Mouse (Mus musculus) hindbrain, embryonic 10.5 days (tissue): ENCODE data around the gene Vmn1r173. TPM values are rescaled to one million over a fixed set of nuclear protein-coding genes. Genes with fewer than 3 reads are reported as not detected.
"Not testable (repeated sequence)": the region's sequence is repeated elsewhere in the genome, so short reads cannot be mapped to it uniquely, and the experiment has no call there.

Experiments used
- DNase-seq: peaks from one replicate; pipeline ENCODE4 v3.0.0-alpha.2; 2017; ENCODE audit warnings: low spot score
- H3K27ac ChIP-seq: fragments of 300-500 bp; sonication (generic); 2 replicates; pipeline ENCODE4 v1.5.1; 2016; ENCODE audit warnings: mild to moderate bottlenecking, moderate library complexity
- H3K27me3 ChIP-seq: fragments of 300-500 bp; sonication (generic); 2 replicates; pipeline ENCODE4 v1.6.1; 2016; ENCODE audit warnings: mild to moderate bottlenecking; ENCODE audit not compliant: poor library complexity, insufficient read depth, severe bottlenecking
- H3K36me3 ChIP-seq: fragments of 300-500 bp; sonication (generic); 2 replicates; pipeline ENCODE4 v1.6.1; 2016; ENCODE audit warnings: mild to moderate bottlenecking, moderate library complexity
- H3K4me1 ChIP-seq: fragments of 300-500 bp; sonication (generic); replicated peaks from 2 replicates; pipeline ENCODE4 v1.6.1; 2016; ENCODE audit warnings: mild to moderate bottlenecking
- H3K4me3 ChIP-seq: fragments of 300-500 bp; sonication (generic); 2 replicates; pipeline ENCODE4 v1.5.1; 2016; ENCODE audit warnings: mild to moderate bottlenecking, moderate library complexity
- H3K9me3 ChIP-seq: fragments of 300-500 bp; sonication (generic); 2 replicates; pipeline ENCODE4 v1.6.1; 2016; ENCODE audit warnings: mild to moderate bottlenecking, moderate library complexity
- WGBS: fragments of 180-500 bp; shearing (Covaris S2); methylation state at CpG from one replicate; pipeline ENCODE4 v1.1.7; 2016; 5-methylcytosine and 5-hydroxymethylcytosine counted together
- polyA plus RNA-seq: library from polyadenylated mRNA; unstranded; fragments of >200 nt; fragmentation: Nextera tagmentation; extraction: Ambion mirVana; gene quantifications from 2 replicates; pipeline ENCODE4 v1.2.1, GENCODE M21; 2016

Gene Vmn1r173
- not detected in 2 replicates for polyA plus RNA-seq

GRCm38 (mm10) chr7:23700403-23700802 is at the start of gene Vmn1r173:
TSS of gene Vmn1r173 (plus strand) at chr7:23700703.
- WGBS = 57% methylated on average over 1 of the region's 1 CpGs
- not testable (repeated sequence) for H3K4me1 ChIP-seq, H3K9me3 ChIP-seq, H3K36me3 ChIP-seq, DNase-seq, H3K27ac ChIP-seq, H3K27me3 ChIP-seq, H3K4me3 ChIP-seq

DNA sequence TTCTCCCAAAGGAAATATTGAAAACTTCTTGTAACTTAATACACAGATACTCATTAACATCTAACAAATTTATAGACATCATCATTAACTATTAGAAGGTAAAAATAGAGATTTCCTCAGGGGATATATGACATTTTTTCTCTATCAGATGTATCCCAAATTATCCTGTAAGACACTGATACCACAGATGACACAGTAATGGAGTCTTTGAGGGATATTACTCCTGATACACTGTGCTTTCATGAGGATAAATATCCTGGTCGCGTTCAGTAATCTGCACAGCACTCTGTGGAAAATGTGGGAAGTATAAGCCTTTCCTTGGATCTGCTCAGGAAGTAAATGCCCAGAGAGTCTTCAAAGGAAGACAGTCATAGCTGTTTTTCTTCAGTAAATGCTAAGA is 42.5 kb upstream of the Vmn1r173 start, which contains the start of gene Vmn1r172:
Gene Vmn1r172 (plus strand): TSS at position 301 of the 400 bp plus-strand sequence.
- Histone ChIP-seq H3K27ac (no peak within 1 kb of the TSS), H3K4me3 (no peak within 1 kb of the TSS), H3K4me1 (no peaks in the 10 kb centered on the region), H3K36me3 (no peaks in the 10 kb centered on the region), H3K9me3 (peaks cover 19% of the 10 kb centered on the region), H3K27me3 (no peaks in the 10 kb centered on the region)
- 66% methylated on average over 2 of the region's 2 CpGs for WGBS
- DNase-seq = no peak

DNA sequence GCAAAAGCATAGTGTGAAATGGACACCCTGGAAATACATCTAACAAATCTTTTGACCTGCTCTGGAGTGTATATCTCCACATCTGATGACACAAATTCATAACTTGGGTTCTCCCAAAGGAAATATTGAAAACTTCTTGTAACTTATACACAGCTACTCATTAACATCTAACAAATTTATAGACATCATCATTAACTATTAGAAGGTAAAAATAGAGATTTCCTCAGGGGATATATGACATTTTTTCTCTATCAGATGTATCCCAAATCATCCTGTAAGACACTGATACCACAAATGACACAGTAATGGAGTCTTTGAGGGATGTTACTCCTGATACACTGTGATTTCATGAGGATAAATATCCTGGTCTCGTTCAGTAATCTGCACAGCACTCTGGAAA is 51.5 kb downstream of the Vmn1r173 start, which contains the start of gene Vmn1r174:
Gene Vmn1r174 (plus strand): TSS at position 301 of the 400 bp plus-strand sequence.
- not testable (repeated sequence) for H3K27me3 ChIP-seq, H3K4me1 ChIP-seq, H3K36me3 ChIP-seq, DNase-seq, H3K9me3 ChIP-seq, H3K27ac ChIP-seq, H3K4me3 ChIP-seq
- WGBS = 55% methylated on average over 1 of the region's 1 CpGs

Other genes starting within 250 kb of the Vmn1r173 start
- gene Vmn1r167, start 193.5 kb upstream of the Vmn1r173 start, polyA plus RNA-seq = not detected in 2 replicates
- gene Vmn1r168, start 161.0 kb upstream of the Vmn1r173 start, polyA plus RNA-seq = not detected in 2 replicates
- not detected in 2 replicates for gene Vmn1r169, start 125.2 kb upstream of the Vmn1r173 start, polyA plus RNA-seq
- gene Vmn1r170, start 94.5 kb upstream of the Vmn1r173 start, polyA plus RNA-seq = not detected in 2 replicates
- not detected in 2 replicates for gene Vmn1r171, start 70.0 kb upstream of the Vmn1r173 start, polyA plus RNA-seq
- gene Vmn1r172, start 42.4 kb upstream of the Vmn1r173 start, polyA plus RNA-seq = not detected in 2 replicates
- not detected in 2 replicates for gene Vmn1r174, start 51.6 kb downstream of the Vmn1r173 start, polyA plus RNA-seq
- gene Vmn1r175, start 109.9 kb downstream of the Vmn1r173 start, polyA plus RNA-seq = not detected in 2 replicates
- not detected in 2 replicates for gene Vmn1r176, start 136.7 kb downstream of the Vmn1r173 start, polyA plus RNA-seq
- not detected in 2 replicates for gene Vmn1r177, start 165.7 kb downstream of the Vmn1r173 start, polyA plus RNA-seq
- gene Vmn1r178, start 191.3 kb downstream of the Vmn1r173 start, polyA plus RNA-seq = not detected in 2 replicates
- gene Vmn1r179, start 226.3 kb downstream of the Vmn1r173 start, polyA plus RNA-seq = not detected in 2 replicates
- gene Vmn1r180, start 249.9 kb downstream of the Vmn1r173 start, polyA plus RNA-seq = not detected in 2 replicates